In genomic region chr12:69704799-69705458, GRCm38 (mm10) we compare ENCODE assay signal across 18 mouse cellular contexts. TPM values are rescaled to one million over a fixed set of nuclear protein-coding genes. Genes with fewer than 3 reads are reported as not detected.
DNase-seq lines count a peak whose midpoint lies in the region; ATAC-seq lines count a peak whose summit lies in the region.
"Had no signal": no experiment of that assay in that cellular context is flagged by ENCODE, and none has a peak within 500 bp of the region (broad histone marks: within the 10 kb centered on the region; RNA-seq: fewer than 3 reads in every experiment).

No protein-coding gene starts in this region.

- peaks cover 5% of the 10 kb centered on the region; the same call in 1 of the 2 replicates for H3K4me1 ChIP-seq in heart, embryonic 13.5 days
- H3K4me1 ChIP-seq in liver, embryonic 15.5 days (replicated peaks), result peaks cover 9% of the 10 kb centered on the region; the same call in 1 of the 2 replicates
- H3K4me1 ChIP-seq: forebrain, embryonic 15.5 days; limb, embryonic 15.5 days had no signal

- no peak for ATAC-seq in heart, embryonic 13.5 days (ENCODE audit: extremely low read depth, insufficient number of reproducible peaks, low FRiP score, low TSS enrichment)
- ATAC-seq in erythroid progenitor cell, adult 5-6 weeks (replicated peaks; ENCODE audit: low FRiP score, poor library complexity, severe bottlenecking), result peak; percentile 65; the same call in 1 of the 2 replicates
- peak; percentile 66 for ATAC-seq in liver, embryonic 15.5 days (ENCODE audit: insufficient read depth)
- ATAC-seq: forebrain, embryonic 15.5 days had no signal

- DNase-seq in heart, postnatal 25 days (ENCODE audit: low spot score), result no peak
- peak; percentile 29 for DNase-seq in 3T3-L1 (ENCODE audit: low read depth, low spot score)
- DNase-seq in urinary bladder, postnatal 14 days (ENCODE audit: low spot score), result no peak
- no peak for DNase-seq in spleen, postnatal 4 days (ENCODE audit: low spot score in 2 of 2)
- no peak for DNase-seq in left cerebral cortex, postnatal 14 days (ENCODE audit: low spot score in 2 of 2)
- DNase-seq: adrenal gland, adult 8-10 months; B cell, adult 2 months; cerebellum, adult 9-11 months; embryo, embryonic 11 days; heart, adult 2 months; kidney, adult 8-10 months; lung, postnatal 36 days had no signal

- no peaks in the 10 kb centered on the region for H3K27me3 ChIP-seq in heart, embryonic 13.5 days (replicated peaks)
- no peaks in the 10 kb centered on the region for H3K27me3 ChIP-seq in liver, embryonic 15.5 days
- H3K27me3 ChIP-seq: forebrain, embryonic 15.5 days; limb, embryonic 15.5 days had no signal

- H3K4me3 ChIP-seq in heart, embryonic 13.5 days, result no peak overlapping the region
- H3K4me3 ChIP-seq in liver, embryonic 15.5 days (replicated peaks), result no peak overlapping the region
- H3K4me3 ChIP-seq: forebrain, embryonic 15.5 days; heart, adult 2 months; limb, embryonic 15.5 days had no signal

- WGBS in heart, embryonic 13.5 days, result 59% methylated on average over 11 of the region's 11 CpGs
- WGBS in liver, embryonic 15.5 days (ENCODE audit: insufficient replicate concordance), result 71% methylated on average over 11 of the region's 11 CpGs

- H3K27ac ChIP-seq in heart, embryonic 13.5 days (replicated peaks), result peak overlapping the region; percentile 45; the same call in 1 of the 2 replicates
- H3K27ac ChIP-seq in liver, embryonic 15.5 days (replicated peaks), result no peak overlapping the region
- H3K27ac ChIP-seq: forebrain, embryonic 15.5 days; heart, adult 2 months; limb, embryonic 15.5 days had no signal

- H3K36me3 ChIP-seq in heart, embryonic 13.5 days, result peaks cover 8% of the 10 kb centered on the region; the same call in 1 of the 2 replicates
- H3K36me3 ChIP-seq in liver, embryonic 15.5 days (replicated peaks), result 0 out of 2 replicates have a peak, but pooled peaks cover 15% of the 10 kb centered on the region
- H3K36me3 ChIP-seq: forebrain, embryonic 15.5 days had no signal

- H3K9me3 ChIP-seq in heart, embryonic 13.5 days, result no peaks in the 10 kb centered on the region
- H3K9me3 ChIP-seq in liver, embryonic 15.5 days (replicated peaks), result no peaks in the 10 kb centered on the region
- H3K9me3 ChIP-seq: forebrain, embryonic 15.5 days; limb, embryonic 15.5 days had no signal

- H3K4me2 ChIP-seq in heart, embryonic 13.5 days, result peak overlapping the region; percentile 22; the same call in 1 of the 2 replicates
- no peak overlapping the region for H3K4me2 ChIP-seq in liver, embryonic 15.5 days
- H3K4me2 ChIP-seq: forebrain, embryonic 15.5 days; limb, embryonic 15.5 days; midbrain, embryonic 11.5 days had no signal

- peak overlapping the region; percentile 40; the same call in 1 of the 2 replicates for H3K9ac ChIP-seq in heart, embryonic 13.5 days
- no peak overlapping the region for H3K9ac ChIP-seq in liver, embryonic 15.5 days
- H3K9ac ChIP-seq: forebrain, embryonic 15.5 days; limb, embryonic 15.5 days had no signal

- intact Hi-C loops in heart, postnatal 25 days (cut with DNase I), result no loop called here
- intact Hi-C loops in left cerebral cortex, postnatal 14 days (cut with DNase I), result no loop called here

RNA-seq across cellular contexts. Expression of gene L2hgdh, which starts 19.7 kb away (rescaled TPM):
- polyA plus RNA-seq in heart, embryonic 13.5 days (2015; fragmentation: Nextera tagmentation; extraction: Ambion mirVana), result 14.0 and 15.3 TPM in 2 replicates
- total RNA-seq in heart, postnatal 25 days (2021), result 10 to 100 TPM; 41.7 to 47.7 TPM
- 3.2 and 8.8 TPM in 2 replicates for total RNA-seq in erythroid progenitor cell, adult 5-6 weeks (2015; ENCODE audit: low replicate concordance)
- 4.1 and 7.7 TPM in 2 replicates for total RNA-seq in erythroid progenitor cell, adult 5-6 weeks (2017; ENCODE audit: low replicate concordance)
- polyA plus RNA-seq in liver, embryonic 15.5 days (2015; fragmentation: Nextera tagmentation; extraction: Ambion mirVana), result 11.8 and 13.2 TPM in 2 replicates
- total RNA-seq in left cerebral cortex, postnatal 14 days (2021), result 10 to 100 TPM; 13.3 to 14.3 TPM

RNA-seq across cellular contexts. Expression of gene Atp5s, which starts 19.8 kb away (rescaled TPM):
- 30.5 and 31.5 TPM in 2 replicates for polyA plus RNA-seq in heart, embryonic 13.5 days (2015; fragmentation: Nextera tagmentation; extraction: Ambion mirVana)
- 10 to 100 TPM; 27.6 to 28.3 TPM for total RNA-seq in heart, postnatal 25 days (2021)
- 14.4 and 32.7 TPM in 2 replicates for total RNA-seq in erythroid progenitor cell, adult 5-6 weeks (2015; ENCODE audit: low replicate concordance)
- total RNA-seq in erythroid progenitor cell, adult 5-6 weeks (2017; ENCODE audit: low replicate concordance), result 8.8 and 22.2 TPM in 2 replicates
- polyA plus RNA-seq in liver, embryonic 15.5 days (2015; fragmentation: Nextera tagmentation; extraction: Ambion mirVana), result 16.8 and 18.2 TPM in 2 replicates
- total RNA-seq in left cerebral cortex, postnatal 14 days (2021), result 10 to 100 TPM; 25.4 to 34.8 TPM

RNA-seq across cellular contexts. Expression of gene Sos2, which starts 23.3 kb away (rescaled TPM):
- 5.6 and 6.5 TPM in 2 replicates for polyA plus RNA-seq in heart, embryonic 13.5 days (2015; fragmentation: Nextera tagmentation; extraction: Ambion mirVana)
- 10 to 100 TPM; 34.9 to 40.3 TPM for total RNA-seq in heart, postnatal 25 days (2021)
- 38.6 and 77.5 TPM in 2 replicates for total RNA-seq in erythroid progenitor cell, adult 5-6 weeks (2015; ENCODE audit: low replicate concordance)
- 28.5 and 42.0 TPM in 2 replicates for total RNA-seq in erythroid progenitor cell, adult 5-6 weeks (2017; ENCODE audit: low replicate concordance)
- polyA plus RNA-seq in liver, embryonic 15.5 days (2015; fragmentation: Nextera tagmentation; extraction: Ambion mirVana), result 3.3 and 4.0 TPM in 2 replicates
- 10 to 100 TPM; 31.5 to 34.3 TPM for total RNA-seq in left cerebral cortex, postnatal 14 days (2021)
